14 mouse cellular contexts compared by ENCODE assay signal in the genomic region with DNA sequence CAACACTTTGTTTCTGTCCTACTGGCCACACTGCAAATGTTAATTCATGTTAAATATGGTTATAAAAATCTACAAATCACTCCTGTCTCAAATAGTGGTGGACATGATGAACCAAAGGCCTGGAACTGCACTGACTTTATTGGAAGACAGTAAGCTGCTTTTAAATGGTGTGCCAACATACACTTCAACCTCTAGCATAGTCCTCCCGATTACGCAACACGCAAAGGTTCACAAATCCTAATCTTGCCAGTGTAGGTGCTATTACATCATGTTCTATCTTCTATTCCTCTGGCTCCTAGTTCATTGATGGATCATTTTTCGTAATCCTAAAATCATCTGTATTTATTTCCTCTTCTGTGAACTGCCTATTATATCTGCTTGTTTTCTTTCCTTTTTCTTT.
"Had no signal": no experiment of that assay in that cellular context is flagged by ENCODE, and none has a peak within 500 bp of the region (broad histone marks: within the 10 kb centered on the region; RNA-seq: fewer than 3 reads in every experiment).

No protein-coding gene starts in this region.

- DNase-seq: kidney, adult 8-10 months; kidney, postnatal 25 days; lung, embryonic 14.5 days; lung, postnatal 10 days; right cerebral cortex, adult 18-20 months; right cerebral cortex, postnatal 25 days; thymus, postnatal 36 days had no signal

- H3K9ac ChIP-seq: lung, embryonic 14.5 days; midbrain, embryonic 13.5 days; neural tube, embryonic 15.5 days had no signal

- H3K27me3 ChIP-seq: megakaryocyte, embryonic 14.5 days; midbrain, embryonic 13.5 days; neural tube, embryonic 15.5 days had no signal

- H3K4me1 ChIP-seq: limb, embryonic 10.5 days; megakaryocyte, embryonic 14.5 days; midbrain, embryonic 13.5 days; neural tube, embryonic 15.5 days had no signal

- H3K4me3 ChIP-seq: left cerebral cortex, adult 2 months; limb, embryonic 10.5 days; megakaryocyte, embryonic 14.5 days; midbrain, embryonic 13.5 days; neural tube, embryonic 15.5 days had no signal

- H3K4me2 ChIP-seq: lung, embryonic 14.5 days; midbrain, embryonic 13.5 days; neural tube, embryonic 15.5 days had no signal

- H3K36me3 ChIP-seq: limb, embryonic 10.5 days; midbrain, embryonic 13.5 days; neural tube, embryonic 15.5 days had no signal

- H3K9me3 ChIP-seq: limb, embryonic 10.5 days; megakaryocyte, embryonic 14.5 days; midbrain, embryonic 13.5 days; neural tube, embryonic 15.5 days had no signal

- ATAC-seq: intestine, postnatal 0 days; midbrain, embryonic 13.5 days had no signal

- H3K27ac ChIP-seq: left cerebral cortex, adult 2 months; limb, embryonic 10.5 days; macrophage; midbrain, embryonic 13.5 days; neural tube, embryonic 15.5 days had no signal
